Mouse (Mus musculus): Measurements from ENCODE around the gene B4galnt2.

- no peak for TF ChIP-seq CTCF (IDR thresholded peaks at IDR 0.05; ENCODE audit: extremely low read depth, insufficient read depth, low read length)
- no peak for TF ChIP-seq POLR2A (IDR thresholded peaks at IDR 0.05; ENCODE audit: extremely low read depth, insufficient read depth, low read length)
These were observed 44.7 kb downstream of the B4galnt2 start for GRCm38 (mm10) chr11:95869918-95870470.

Data from cortical plate, adult 2 months (tissue).